Mouse (Mus musculus) heart, embryonic 13.5 days (tissue): ENCODE results near the gene Gpr26. TPM values are rescaled to one million over a fixed set of nuclear protein-coding genes. Genes with fewer than 3 reads are reported as not detected.

Experiments
- ATAC-seq: fragments of 200-750 bp; cut with Nextera tagmentation; 2 replicates; pipeline ENCODE4 v1.8.0; 2017; ENCODE audit warnings: moderate TSS enrichment; ENCODE audit not compliant: insufficient number of reproducible peaks, low FRiP score, low TSS enrichment; ENCODE audit errors: extremely low read depth
- H3K27ac ChIP-seq: fragments of 300-500 bp; sonication (generic); replicated peaks from 2 replicates; pipeline ENCODE4 v1.5.1; 2015; ENCODE audit warnings: moderate library complexity, mild to moderate bottlenecking, inconsistent platforms
- H3K27me3 ChIP-seq: fragments of 300-500 bp; sonication (generic); replicated peaks from 2 replicates; pipeline ENCODE4 v1.6.1; 2015; ENCODE audit warnings: mild to moderate bottlenecking, inconsistent platforms
- H3K36me3 ChIP-seq: fragments of 300-500 bp; sonication (generic); 2 replicates; pipeline ENCODE4 v1.6.1; 2015; ENCODE audit warnings: mild to moderate bottlenecking, inconsistent platforms
- H3K4me1 ChIP-seq: fragments of 300-500 bp; sonication (generic); 2 replicates; pipeline ENCODE4 v1.6.1; 2015; ENCODE audit warnings: inconsistent platforms
- H3K4me2 ChIP-seq: fragments of 300-500 bp; sonication (generic); 2 replicates; pipeline ENCODE4 v1.6.1; 2015; ENCODE audit warnings: inconsistent platforms, mild to moderate bottlenecking, moderate library complexity
- H3K4me3 ChIP-seq: fragments of 300-500 bp; sonication (generic); 2 replicates; pipeline ENCODE4 v1.5.1; 2015; ENCODE audit warnings: moderate library complexity, mild to moderate bottlenecking, inconsistent platforms
- H3K9ac ChIP-seq: fragments of 300-500 bp; sonication (generic); 2 replicates; pipeline ENCODE4 v1.6.1; 2015; ENCODE audit warnings: inconsistent platforms, mild to moderate bottlenecking, moderate library complexity
- H3K9me3 ChIP-seq: fragments of 300-500 bp; sonication (generic); 2 replicates; pipeline ENCODE4 v1.6.1; 2016; ENCODE audit warnings: inconsistent platforms
- WGBS: fragments of 180-500 bp; shearing (Covaris S2); methylation state at CpG from one replicate; pipeline ENCODE4 v1.1.7; 2015; ENCODE audit warnings: mixed read lengths; 5-methylcytosine and 5-hydroxymethylcytosine counted together
- polyA plus RNA-seq: library from polyadenylated mRNA; unstranded; fragments of >200 nt; fragmentation: Nextera tagmentation; extraction: Ambion mirVana; gene quantifications from 2 replicates; pipeline ENCODE4 v1.2.1, GENCODE M21; 2015

Gene Gpr26
- polyA plus RNA-seq, result not detected in 2 replicates

- no peak within 1 kb of the TSS for H3K27ac ChIP-seq
- H3K4me1 ChIP-seq, result no peaks in the 10 kb centered on the region
- H3K36me3 ChIP-seq, result no peaks in the 10 kb centered on the region
- no peak for ATAC-seq
- WGBS, result 2% methylated on average over 32 of the region's 32 CpGs
- H3K4me2 ChIP-seq, result peak within 1 kb of the TSS; percentile 7; the same call in 1 of the 2 replicates
- no peak within 1 kb of the TSS for H3K9ac ChIP-seq
- 0 out of 2 replicates have a peak within 1 kb of the TSS, but pooled peaks have one; percentile 17 for H3K4me3 ChIP-seq
- H3K9me3 ChIP-seq, result no peaks in the 10 kb centered on the region
- peaks cover 62% of the 10 kb centered on the region for H3K27me3 ChIP-seq
Measured at GRCm38 (mm10) chr7:131966023-131966915, at the start of gene Gpr26. TSS of gene Gpr26 (plus strand) at chr7:131966460.

- Histone ChIP-seq H3K27ac (no peak overlapping the region), H3K4me3 (no peak overlapping the region), H3K27me3 (0 out of 2 replicates have a peak, but pooled peaks cover 4% of the 10 kb centered on the region), H3K9me3 (no peaks in the 10 kb centered on the region), H3K9ac (no peak overlapping the region), H3K4me2 (no peak overlapping the region), H3K4me1 (no peaks in the 10 kb centered on the region), H3K36me3 (no peaks in the 10 kb centered on the region)
- ATAC-seq, result no peak
- WGBS, result 44% methylated on average over 7 of the region's 7 CpGs
Measured at GRCm38 (mm10) chr7:131917384-131917783, 48.9 kb upstream of the Gpr26 start.

- H3K36me3 ChIP-seq, result no peaks in the 10 kb centered on the region
- no peak for ATAC-seq
- H3K4me3 ChIP-seq, result no peak overlapping the region
- H3K27me3 ChIP-seq, result no peaks in the 10 kb centered on the region; the same call in 1 of the 2 replicates
- no peaks in the 10 kb centered on the region for H3K9me3 ChIP-seq
- H3K4me1 ChIP-seq, result no peaks in the 10 kb centered on the region
- WGBS, result 59% methylated on average over 9 of the region's 9 CpGs
- H3K27ac ChIP-seq, result no peak overlapping the region
- H3K9ac ChIP-seq, result no peak overlapping the region
- no peak overlapping the region for H3K4me2 ChIP-seq
Measured at GRCm38 (mm10) chr7:131927288-131928050, 38.8 kb upstream of the Gpr26 start.

GRCm38 (mm10) chr7:131937611-131938010 is 28.6 kb upstream of the Gpr26 start:
- Histone ChIP-seq H3K4me1 (no peaks in the 10 kb centered on the region), H3K27me3 (no peaks in the 10 kb centered on the region), H3K36me3 (no peaks in the 10 kb centered on the region), H3K4me2 (no peak overlapping the region), H3K9ac (no peak overlapping the region), H3K4me3 (no peak overlapping the region), H3K27ac (no peak overlapping the region), H3K9me3 (no peaks in the 10 kb centered on the region)
- no peak for ATAC-seq
- 76% methylated on average over 3 of the region's 3 CpGs for WGBS

GRCm38 (mm10) chr7:131951131-131951530 is 15.1 kb upstream of the Gpr26 start:
- H3K27ac ChIP-seq, result no peak overlapping the region
- H3K9ac ChIP-seq, result no peak overlapping the region
- H3K4me2 ChIP-seq, result no peak overlapping the region
- H3K4me3 ChIP-seq, result no peak overlapping the region
- 70% methylated on average over 5 of the region's 5 CpGs for WGBS
- no peaks in the 10 kb centered on the region for H3K36me3 ChIP-seq
- no peaks in the 10 kb centered on the region for H3K9me3 ChIP-seq
- H3K27me3 ChIP-seq, result 0 out of 2 replicates have a peak, but pooled peaks cover 15% of the 10 kb centered on the region
- no peak for ATAC-seq
- no peaks in the 10 kb centered on the region for H3K4me1 ChIP-seq

GRCm38 (mm10) chr7:131953402-131953801 is 12.9 kb upstream of the Gpr26 start:
- no peaks in the 10 kb centered on the region for H3K4me1 ChIP-seq
- ATAC-seq, result no peak
- no peak overlapping the region for H3K4me2 ChIP-seq
- WGBS, result 68% methylated on average over 3 of the region's 3 CpGs
- H3K9ac ChIP-seq, result no peak overlapping the region
- H3K4me3 ChIP-seq, result no peak overlapping the region
- H3K27me3 ChIP-seq, result 0 out of 2 replicates have a peak, but pooled peaks cover 1% of the 10 kb centered on the region
- H3K27ac ChIP-seq, result no peak overlapping the region
- no peaks in the 10 kb centered on the region for H3K9me3 ChIP-seq
- no peaks in the 10 kb centered on the region for H3K36me3 ChIP-seq

GRCm38 (mm10) chr7:131958705-131959104 is 7.6 kb upstream of the Gpr26 start:
- WGBS, result 63% methylated on average over 1 of the region's 1 CpGs
- no peak for ATAC-seq
- no peak overlapping the region for H3K4me2 ChIP-seq
- no peaks in the 10 kb centered on the region for H3K36me3 ChIP-seq
- no peak overlapping the region for H3K27ac ChIP-seq
- no peaks in the 10 kb centered on the region; the same call in 1 of the 2 replicates for H3K27me3 ChIP-seq
- H3K9ac ChIP-seq, result no peak overlapping the region
- no peak overlapping the region for H3K4me3 ChIP-seq
- no peaks in the 10 kb centered on the region for H3K4me1 ChIP-seq
- no peaks in the 10 kb centered on the region for H3K9me3 ChIP-seq

GRCm38 (mm10) chr7:131960551-131960950 is 5.7 kb upstream of the Gpr26 start:
- ATAC-seq, result no peak
- Histone ChIP-seq H3K4me3 (no peak overlapping the region), H3K9me3 (no peaks in the 10 kb centered on the region), H3K9ac (no peak overlapping the region), H3K27ac (no peak overlapping the region), H3K4me2 (no peak overlapping the region), H3K4me1 (no peaks in the 10 kb centered on the region), H3K36me3 (no peaks in the 10 kb centered on the region), H3K27me3 (peaks cover 16% of the 10 kb centered on the region)
- 21% methylated on average over 6 of the region's 6 CpGs for WGBS

- Histone ChIP-seq H3K9me3 (no peaks in the 10 kb centered on the region), H3K4me1 (no peaks in the 10 kb centered on the region), H3K4me3 (0 out of 2 replicates have a peak overlapping the region, but pooled peaks have one; percentile 17), H3K9ac (no peak overlapping the region), H3K27ac (no peak overlapping the region), H3K27me3 (peaks cover 65% of the 10 kb centered on the region), H3K36me3 (no peaks in the 10 kb centered on the region), H3K4me2 (peak overlapping the region; percentile 7; the same call in 1 of the 2 replicates)
- ATAC-seq, result no peak
- WGBS, result 7% methylated on average over 57 of the region's 57 CpGs
Measured at GRCm38 (mm10) chr7:131966916-131967494, 745 bp downstream of the Gpr26 start.

- H3K36me3 ChIP-seq, result no peaks in the 10 kb centered on the region
- WGBS, result 26% methylated on average over 3 of the region's 3 CpGs
- no peaks in the 10 kb centered on the region for H3K4me1 ChIP-seq
- no peak overlapping the region for H3K4me3 ChIP-seq
- H3K9me3 ChIP-seq, result no peaks in the 10 kb centered on the region
- ATAC-seq, result no peak
- H3K27ac ChIP-seq, result no peak overlapping the region
- no peak overlapping the region for H3K9ac ChIP-seq
- H3K27me3 ChIP-seq, result peaks cover 62% of the 10 kb centered on the region
- no peak overlapping the region for H3K4me2 ChIP-seq
Measured at GRCm38 (mm10) chr7:131970255-131970654, 4.0 kb downstream of the Gpr26 start.

- H3K27ac ChIP-seq, result no peak overlapping the region
- H3K27me3 ChIP-seq, result peaks cover 12% of the 10 kb centered on the region; the same call in 1 of the 2 replicates
- H3K4me3 ChIP-seq, result no peak overlapping the region
- no peaks in the 10 kb centered on the region for H3K36me3 ChIP-seq
- H3K9me3 ChIP-seq, result no peaks in the 10 kb centered on the region
- H3K9ac ChIP-seq, result no peak overlapping the region
- H3K4me2 ChIP-seq, result no peak overlapping the region
- ATAC-seq, result no peak
- WGBS, result 60% methylated on average over 6 of the region's 6 CpGs
- H3K4me1 ChIP-seq, result no peaks in the 10 kb centered on the region
Measured at GRCm38 (mm10) chr7:131975867-131976266, 9.6 kb downstream of the Gpr26 start.
